Mouse (Mus musculus) embryonic facial prominence, embryonic 12.5 days (tissue): ENCODE measurements around the gene Phyhd1. TPM values are rescaled to one million over a fixed set of nuclear protein-coding genes. Genes with fewer than 3 reads are reported as not detected.

Source experiments
- polyA plus RNA-seq: library from polyadenylated mRNA; unstranded; fragments of >200 nt; fragmentation: Nextera tagmentation; extraction: Ambion mirVana; gene quantifications from 2 replicates; pipeline ENCODE4 v1.2.1, GENCODE M21; 2016

Gene Phyhd1
- polyA plus RNA-seq, 1 experiment from 2014 or later: 3.5 TPM

Other genes with a start within 250 kb of the Phyhd1 start
- 43.9 and 46.0 TPM in 2 replicates for gene Wdr34, start 217.3 kb upstream of the Phyhd1 start, polyA plus RNA-seq
- gene Set, start 208.8 kb upstream of the Phyhd1 start, polyA plus RNA-seq: 644 and 679 TPM in 2 replicates
- gene Pkn3, start 188.5 kb upstream of the Phyhd1 start, polyA plus RNA-seq: 9.3 and 11.6 TPM in 2 replicates
- 26.8 and 27.7 TPM in 2 replicates for gene Zdhhc12, start 172.6 kb upstream of the Phyhd1 start, polyA plus RNA-seq
- 11.6 and 12.2 TPM in 2 replicates for gene Zer1, start 141.6 kb upstream of the Phyhd1 start, polyA plus RNA-seq
- gene Tbc1d13, start 132.5 kb upstream of the Phyhd1 start, polyA plus RNA-seq: 10.7 and 11.0 TPM in 2 replicates
- gene Endog, start 94.7 kb upstream of the Phyhd1 start, polyA plus RNA-seq: 18.5 TPM in 2 replicates
- gene Spout1, start 87.7 kb upstream of the Phyhd1 start, polyA plus RNA-seq: 87.1 and 90.3 TPM in 2 replicates
- gene Kyat1, start 60.4 kb upstream of the Phyhd1 start, polyA plus RNA-seq: 8.2 and 8.3 TPM in 2 replicates
- 40.9 and 41.2 TPM in 2 replicates for gene Lrrc8a, start 28.5 kb upstream of the Phyhd1 start, polyA plus RNA-seq
- 0.09 and 0.14 TPM in 2 replicates for gene Gm28035, start 25.6 kb upstream of the Phyhd1 start, polyA plus RNA-seq
- gene Gm28038, start 14.8 kb downstream of the Phyhd1 start, polyA plus RNA-seq: not detected in 2 replicates
- 29.6 and 31.0 TPM in 2 replicates for gene Dolk, start 20.1 kb downstream of the Phyhd1 start, polyA plus RNA-seq
- gene Nup188, start 20.2 kb downstream of the Phyhd1 start, polyA plus RNA-seq: 37.2 and 37.4 TPM in 2 replicates
- 89.7 and 96.9 TPM in 2 replicates for gene Sh3glb2, start 93.1 kb downstream of the Phyhd1 start, polyA plus RNA-seq
- 29.6 and 31.0 TPM in 2 replicates for gene Miga2, start 98.0 kb downstream of the Phyhd1 start, polyA plus RNA-seq
- 34.8 and 38.1 TPM in 2 replicates for gene Dolpp1, start 126.1 kb downstream of the Phyhd1 start, polyA plus RNA-seq
- 23.8 and 26.9 TPM in 2 replicates for gene Crat, start 149.6 kb downstream of the Phyhd1 start, polyA plus RNA-seq
- gene Ptpa, start 149.8 kb downstream of the Phyhd1 start, polyA plus RNA-seq: 140 and 145 TPM in 2 replicates
- gene Ier5l, start 208.0 kb downstream of the Phyhd1 start, polyA plus RNA-seq: 4.2 and 4.5 TPM in 2 replicates